Mouse (Mus musculus): ENCODE results near the gene Hist1h1c.

DNA sequence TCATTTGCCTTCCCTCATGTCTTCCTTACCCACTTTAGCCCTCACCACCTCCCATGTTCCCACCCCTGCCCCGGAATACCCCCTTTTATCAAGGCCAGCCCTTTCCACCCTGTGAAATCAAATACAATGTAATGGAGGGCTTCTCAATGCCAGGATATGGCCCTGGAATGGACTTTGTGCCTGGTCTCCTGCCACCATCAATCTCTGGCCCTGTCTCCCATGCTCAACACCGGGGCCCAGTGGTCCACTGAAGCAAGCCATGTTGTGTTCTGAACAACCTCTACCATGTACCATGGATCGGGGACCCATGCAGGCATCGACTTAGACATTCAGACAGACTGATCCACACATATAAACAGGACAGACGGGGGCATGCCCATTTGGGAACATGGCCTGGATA, 8.9 kb upstream of the Hist1h1c start:
- no peak for TF ChIP-seq CTCF (IDR thresholded peaks at IDR 0.05; ENCODE audit: insufficient read depth, low read length)
- TF ChIP-seq POLR2A (IDR thresholded peaks at IDR 0.05; ENCODE audit: borderline replicate concordance, extremely low read depth, low read depth, low read length), result no peak
